Mouse (Mus musculus) heart, embryonic 15.5 days (tissue): ENCODE results near the gene St3gal6. TPM values are rescaled to one million over a fixed set of nuclear protein-coding genes. Genes with fewer than 3 reads are reported as not detected.

ENCODE experiments used
- polyA plus RNA-seq: library from polyadenylated mRNA; unstranded; fragments of >200 nt; fragmentation: Nextera tagmentation; extraction: Ambion mirVana; gene quantifications from 2 replicates; pipeline ENCODE4 v1.2.1, GENCODE M21; 2015

St3gal6 gene
- polyA plus RNA-seq, 1 experiment from 2014 or later = 17.5 TPM

Other genes starting within 250 kb of the St3gal6 start
- 10.7 and 11.7 TPM in 2 replicates for gene Dcbld2, start 115.8 kb downstream of the St3gal6 start, polyA plus RNA-seq
- gene Gm813, start 92.7 kb upstream of the St3gal6 start, polyA plus RNA-seq = not detected in 2 replicates
- gene E330017A01Rik, start 114.5 kb upstream of the St3gal6 start, polyA plus RNA-seq = not detected in 2 replicates
- gene Cpox, start 146.0 kb upstream of the St3gal6 start, polyA plus RNA-seq = 32.0 and 41.1 TPM in 2 replicates
- gene Gpr15, start 194.8 kb upstream of the St3gal6 start, polyA plus RNA-seq = 0.20 TPM in 1 of 2 replicates, not detected in the other
- 92.9 and 93.1 TPM in 2 replicates for gene Cldnd1, start 203.7 kb upstream of the St3gal6 start, polyA plus RNA-seq
- not detected in 2 replicates for gene Olfr172, start 238.9 kb upstream of the St3gal6 start, polyA plus RNA-seq